Mouse (Mus musculus) splenic B cell, adult 2 months (primary cell): ENCODE measurements around the gene Arf3.

Experiments used
- DNase-seq: peaks from one replicate; pipeline ENCODE4 v3.0.0-alpha.2; 2011; ENCODE audit warnings: low read depth, low spot score
- H3K27me3 ChIP-seq: 2 replicates; pipeline ENCODE4 v1.6.1; 2012; ENCODE audit warnings: mild to moderate bottlenecking, low read length, moderate library complexity, mixed read lengths; ENCODE audit not compliant: control insufficient read depth, poor library complexity, insufficient read depth, severe bottlenecking
- H3K36me3 ChIP-seq: 2 replicates; pipeline ENCODE4 v1.6.1; 2012; ENCODE audit warnings: mild to moderate bottlenecking, low read length, moderate library complexity, mixed read lengths; ENCODE audit not compliant: control insufficient read depth, poor library complexity, insufficient read depth, severe bottlenecking

Arf3 gene

DNA sequence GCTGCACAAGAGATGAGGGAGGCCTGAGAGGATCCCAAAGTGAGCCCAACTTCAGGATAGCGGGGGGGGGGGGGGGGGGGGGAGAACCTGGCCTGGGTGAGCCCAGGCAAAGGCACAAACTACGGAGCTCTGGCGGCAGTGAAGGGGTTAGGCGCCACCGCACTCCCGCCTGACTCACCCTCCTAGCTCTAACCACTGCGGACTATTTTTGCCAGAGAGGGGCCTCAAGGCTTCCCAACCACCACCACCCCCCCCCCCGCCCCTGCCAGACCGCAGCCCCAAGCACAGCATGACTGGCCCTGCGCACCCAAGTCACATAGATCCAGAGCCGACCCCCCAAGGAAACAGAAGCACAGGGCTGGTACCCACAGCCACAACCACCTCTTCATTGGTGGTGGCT lies 15.8 kb upstream of the Arf3 start:
- DNase-seq, result no peak
- Histone ChIP-seq H3K36me3 (no peaks in the 10 kb centered on the region), H3K27me3 (no peaks in the 10 kb centered on the region; the same call in 1 of the 2 replicates)

GRCm38 (mm10) chr15:98778191-98778770 lies 15.3 kb upstream of the Arf3 start:
- H3K27me3 ChIP-seq, result no peaks in the 10 kb centered on the region; the same call in 1 of the 2 replicates
- H3K36me3 ChIP-seq, result no peaks in the 10 kb centered on the region
- DNase-seq, result peak; percentile 46

DNA sequence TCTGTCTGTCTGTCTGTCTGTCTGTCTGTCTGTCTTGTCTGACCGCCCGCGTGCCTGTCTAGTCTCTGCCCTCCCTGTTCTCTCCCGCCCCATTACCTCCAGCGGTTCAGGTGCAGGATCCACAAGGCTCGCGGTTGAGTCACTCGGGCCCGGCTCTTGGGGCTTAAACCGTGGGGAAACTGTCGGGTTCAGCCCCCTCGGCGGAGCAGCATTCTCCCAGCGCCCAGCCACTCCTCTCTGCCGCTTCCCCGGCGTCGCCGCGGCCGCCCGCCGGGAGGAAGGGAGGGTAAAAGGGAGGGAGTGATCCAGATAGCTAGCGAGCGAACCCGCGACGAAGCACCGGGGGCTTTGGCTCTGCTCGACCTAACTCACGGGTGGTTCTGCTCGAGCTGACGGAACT lies 14.7 kb upstream of the Arf3 start, which contains the start of gene Wnt10b:
Wnt10b (minus strand) TSS at position 389 of the 400 bp plus-strand sequence.
- H3K27me3 ChIP-seq, result no peaks in the 10 kb centered on the region; the same call in 1 of the 2 replicates
- DNase-seq, result no peak

GRCm38 (mm10) chr15:98777005-98777616 lies 14.1 kb upstream of the Arf3 start:
- no peaks in the 10 kb centered on the region; the same call in 1 of the 2 replicates for H3K27me3 ChIP-seq
- H3K36me3 ChIP-seq, result no peaks in the 10 kb centered on the region
- peak; percentile 43 for DNase-seq

More for the DNA sequence above, 14.7 kb upstream of the Arf3 start, which contains the start of gene Wnt10b:
- no peaks in the 10 kb centered on the region for H3K36me3 ChIP-seq

- DNase-seq, result peak; percentile 78
- Histone ChIP-seq H3K36me3 (no peaks in the 10 kb centered on the region), H3K27me3 (no peaks in the 10 kb centered on the region; the same call in 1 of the 2 replicates)
These were observed 13.4 kb upstream of the Arf3 start for GRCm38 (mm10) chr15:98776280-98777004.

DNA sequence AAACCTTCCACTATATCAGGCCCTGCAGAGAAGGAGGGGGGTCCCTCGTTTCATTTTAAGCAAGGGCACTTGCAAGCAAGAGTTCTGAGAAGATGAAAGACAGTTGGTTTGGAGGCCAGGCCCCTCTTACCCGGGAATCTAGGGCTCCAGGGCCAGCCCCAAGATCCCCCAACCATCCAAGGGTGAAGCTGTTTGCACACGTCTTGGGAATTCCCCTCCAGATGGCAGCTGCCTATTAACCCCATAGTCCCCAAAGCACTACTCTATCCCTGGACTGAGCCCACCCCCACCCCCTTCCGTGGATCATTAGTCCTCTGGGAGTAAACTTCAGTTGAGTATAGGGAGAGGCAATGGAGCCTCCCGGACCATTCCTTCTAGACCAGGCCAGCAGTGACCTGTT lies 12.5 kb upstream of the Arf3 start:
- no peak for DNase-seq
- Histone ChIP-seq H3K36me3 (no peaks in the 10 kb centered on the region), H3K27me3 (no peaks in the 10 kb centered on the region; the same call in 1 of the 2 replicates)

- Histone ChIP-seq H3K36me3 (no peaks in the 10 kb centered on the region), H3K27me3 (no peaks in the 10 kb centered on the region; the same call in 1 of the 2 replicates)
- DNase-seq, result no peak
These were observed 11.1 kb upstream of the Arf3 start for GRCm38 (mm10) chr15:98774096-98774495.

- Histone ChIP-seq H3K36me3 (no peaks in the 10 kb centered on the region), H3K27me3 (no peaks in the 10 kb centered on the region)
- DNase-seq, result peak; percentile 82
These were observed 9.6 kb upstream of the Arf3 start for GRCm38 (mm10) chr15:98772511-98773211.

- Histone ChIP-seq H3K36me3 (no peaks in the 10 kb centered on the region), H3K27me3 (no peaks in the 10 kb centered on the region)
- no peak for DNase-seq
These were observed 8.9 kb upstream of the Arf3 start for GRCm38 (mm10) chr15:98771813-98772425.

GRCm38 (mm10) chr15:98768259-98768658 lies 5.2 kb upstream of the Arf3 start:
- DNase-seq, result no peak
- H3K27me3 ChIP-seq, result no peaks in the 10 kb centered on the region
- no peaks in the 10 kb centered on the region for H3K36me3 ChIP-seq

GRCm38 (mm10) chr15:98765929-98766328 lies 2.9 kb upstream of the Arf3 start:
- no peak for DNase-seq
- Histone ChIP-seq H3K27me3 (no peaks in the 10 kb centered on the region), H3K36me3 (no peaks in the 10 kb centered on the region)

- Histone ChIP-seq H3K36me3 (no peaks in the 10 kb centered on the region), H3K27me3 (no peaks in the 10 kb centered on the region)
- DNase-seq, result peak; percentile 47
These were observed 803 bp downstream of the Arf3 start for GRCm38 (mm10) chr15:98762201-98762621.

GRCm38 (mm10) chr15:98754125-98754524 lies 8.9 kb downstream of the Arf3 start:
- no peak for DNase-seq

GRCm38 (mm10) chr15:98753021-98753423 lies 10.0 kb downstream of the Arf3 start:
- no peak for DNase-seq
- H3K27me3 ChIP-seq, result no peaks in the 10 kb centered on the region

More at GRCm38 (mm10) chr15:98754125-98754524, 8.9 kb downstream of the Arf3 start:
- H3K27me3 ChIP-seq, result no peaks in the 10 kb centered on the region
- H3K36me3 ChIP-seq, result peaks cover 3% of the 10 kb centered on the region; the same call in 1 of the 2 replicates

More at GRCm38 (mm10) chr15:98753021-98753423, 10.0 kb downstream of the Arf3 start:
- H3K36me3 ChIP-seq, result peaks cover 3% of the 10 kb centered on the region; the same call in 1 of the 2 replicates
